Mouse (Mus musculus): ENCODE measurements around the gene Mobp. TPM values are rescaled to one million over a fixed set of nuclear protein-coding genes. Genes with fewer than 3 reads are reported as not detected.

The Mobp gene
- total RNA-seq, 2 experiments from 2014 or later: 369 to 380 TPM

DNA sequence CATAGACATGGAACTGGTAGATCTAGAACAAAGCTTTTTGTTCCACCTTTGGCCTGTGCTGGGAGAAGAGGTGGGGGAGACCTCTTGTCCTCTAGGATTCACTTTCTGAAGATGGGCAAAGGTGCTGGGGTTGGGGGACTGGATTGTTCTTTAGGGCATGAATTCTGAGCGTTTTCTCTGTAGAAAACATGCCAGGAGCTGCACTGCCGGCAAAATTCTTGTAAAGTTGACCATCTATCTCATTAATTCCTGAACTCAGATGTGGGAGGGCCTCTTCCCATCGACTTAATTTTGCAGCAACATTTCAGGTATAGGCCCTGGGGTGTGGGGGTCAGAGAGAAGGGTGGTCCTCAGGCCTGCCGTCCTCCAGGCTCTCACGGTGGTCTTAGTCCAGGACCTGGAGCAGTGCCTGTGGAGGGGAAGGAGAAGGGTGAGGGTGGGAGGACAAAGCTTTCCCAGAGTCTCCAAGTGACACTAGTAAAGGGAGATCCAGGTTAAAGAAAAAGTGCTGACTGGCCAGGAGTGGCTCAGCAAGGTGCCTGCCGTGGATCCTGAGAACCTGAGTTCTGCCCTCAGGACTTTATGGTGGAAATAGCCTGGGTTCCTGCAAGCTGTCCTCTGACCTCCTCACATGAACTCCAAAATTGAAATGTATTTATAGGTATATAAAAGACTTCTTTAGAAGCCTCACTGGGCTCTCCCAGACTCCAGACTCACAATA lies 15.6 kb upstream of the Mobp start:
- DNase-seq (ENCODE audit: low spot score in 2 of 2): no peak

GRCm38 (mm10) chr9:120134529-120135160 lies 14.9 kb upstream of the Mobp start:
- no peak for DNase-seq (ENCODE audit: low spot score in 2 of 2)

DNA sequence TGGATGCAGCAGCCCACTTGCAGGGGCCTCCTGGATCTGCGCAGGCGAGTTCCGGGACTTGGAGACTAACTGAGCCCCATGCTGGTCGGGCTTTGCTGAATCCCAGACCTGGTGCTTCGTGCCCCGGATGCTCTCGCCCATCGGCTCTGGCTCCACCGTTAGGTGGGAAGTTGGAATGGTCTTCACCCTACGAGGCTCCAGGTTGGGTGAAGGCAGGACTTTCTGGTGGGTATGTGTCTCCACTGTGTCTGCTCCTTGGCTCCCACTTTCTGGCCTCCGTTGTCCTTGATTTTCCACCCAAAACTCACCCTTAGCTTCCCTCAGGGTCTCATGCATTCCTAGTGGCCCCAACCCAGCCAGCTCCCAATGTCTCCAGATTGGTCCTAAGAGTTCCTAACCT lies 14.1 kb upstream of the Mobp start:
- DNase-seq (ENCODE audit: low spot score in 2 of 2): no peak

DNA sequence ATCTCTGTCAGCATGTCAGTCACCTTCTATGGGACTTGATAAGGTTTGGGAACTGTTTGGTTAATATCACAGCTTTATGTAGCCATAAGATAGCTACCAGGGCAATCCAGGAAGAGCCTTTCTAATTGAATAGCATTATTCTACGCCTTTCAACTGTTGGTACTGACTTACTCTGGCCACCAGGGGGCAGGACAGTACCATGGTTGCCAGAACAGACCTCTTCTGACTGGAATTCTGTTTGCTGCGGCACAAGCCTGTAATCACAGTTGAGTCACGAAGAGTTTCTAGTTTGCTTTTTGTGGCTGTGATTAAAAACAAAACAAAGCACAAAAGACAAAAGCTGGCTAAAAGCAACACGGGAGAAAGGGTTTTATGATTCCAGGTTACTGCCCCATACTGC lies 8.9 kb upstream of the Mobp start:
- peak; percentile 75 to 90 for DNase-seq (ENCODE audit: low spot score in 2 of 2)

- DNase-seq (ENCODE audit: low spot score in 2 of 2): no peak
Measured at GRCm38 (mm10) chr9:120144474-120144873, 5.0 kb upstream of the Mobp start.

- DNase-seq (ENCODE audit: low spot score in 2 of 2): no peak
Measured at GRCm38 (mm10) chr9:120151152-120151551, 1.6 kb downstream of the Mobp start.

DNA sequence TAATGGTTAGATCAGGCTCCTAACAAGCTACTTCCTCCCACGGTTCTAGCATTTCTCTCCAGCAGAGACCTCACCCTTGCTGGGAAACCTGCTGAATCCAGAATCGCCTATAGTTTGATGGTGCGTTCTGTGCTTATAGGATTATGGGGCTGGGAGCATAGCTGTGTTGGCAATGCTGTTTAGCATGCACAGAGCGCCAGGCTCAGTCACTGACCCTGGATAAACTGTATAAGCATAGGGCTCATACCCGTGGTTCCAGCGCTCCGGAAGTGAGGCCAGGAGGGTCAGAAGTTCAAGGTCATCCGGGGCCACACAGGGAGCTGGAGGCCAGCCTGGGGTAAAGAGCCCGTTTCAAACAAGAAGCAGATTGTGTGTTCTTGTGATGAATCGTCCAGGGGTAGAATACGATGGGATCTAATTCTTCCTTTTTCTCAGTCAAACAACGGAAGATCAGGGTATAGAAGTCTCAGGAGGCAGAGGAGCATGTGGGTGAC lies 2.4 kb downstream of the Mobp start:
- DNase-seq (ENCODE audit: low spot score in 2 of 2): no peak

DNA sequence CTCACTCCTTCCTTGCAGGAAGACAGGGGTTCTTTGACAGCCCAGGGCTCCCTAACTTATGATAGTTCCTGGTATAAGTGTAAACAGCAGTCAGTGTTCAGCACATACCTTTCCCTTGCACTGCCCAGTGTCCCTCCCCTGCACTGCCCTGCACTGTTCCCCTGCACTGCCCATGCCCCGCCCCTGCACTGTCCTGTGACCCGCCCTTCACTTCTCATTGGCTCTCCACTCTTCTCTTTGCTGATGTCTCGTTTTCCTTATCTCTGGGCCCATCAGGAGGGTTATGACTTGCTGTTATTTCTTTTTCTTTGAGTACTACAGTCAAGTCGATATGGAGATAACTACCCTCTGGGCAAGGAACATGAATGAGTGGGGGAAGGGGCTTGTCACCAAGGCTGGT lies 8.5 kb downstream of the Mobp start:
- no peak for DNase-seq (ENCODE audit: low spot score in 2 of 2)

- no peak for DNase-seq (ENCODE audit: low spot score in 2 of 2)
Measured at GRCm38 (mm10) chr9:120163862-120164261, 14.4 kb downstream of the Mobp start.

GRCm38 (mm10) chr9:120167826-120168225 lies 18.3 kb downstream of the Mobp start:
- no peak for DNase-seq (ENCODE audit: low spot score in 2 of 2)

- DNase-seq (ENCODE audit: low spot score in 2 of 2): peak; percentile 66 to 76
Measured at GRCm38 (mm10) chr9:120171295-120171694, 21.8 kb downstream of the Mobp start.

DNA sequence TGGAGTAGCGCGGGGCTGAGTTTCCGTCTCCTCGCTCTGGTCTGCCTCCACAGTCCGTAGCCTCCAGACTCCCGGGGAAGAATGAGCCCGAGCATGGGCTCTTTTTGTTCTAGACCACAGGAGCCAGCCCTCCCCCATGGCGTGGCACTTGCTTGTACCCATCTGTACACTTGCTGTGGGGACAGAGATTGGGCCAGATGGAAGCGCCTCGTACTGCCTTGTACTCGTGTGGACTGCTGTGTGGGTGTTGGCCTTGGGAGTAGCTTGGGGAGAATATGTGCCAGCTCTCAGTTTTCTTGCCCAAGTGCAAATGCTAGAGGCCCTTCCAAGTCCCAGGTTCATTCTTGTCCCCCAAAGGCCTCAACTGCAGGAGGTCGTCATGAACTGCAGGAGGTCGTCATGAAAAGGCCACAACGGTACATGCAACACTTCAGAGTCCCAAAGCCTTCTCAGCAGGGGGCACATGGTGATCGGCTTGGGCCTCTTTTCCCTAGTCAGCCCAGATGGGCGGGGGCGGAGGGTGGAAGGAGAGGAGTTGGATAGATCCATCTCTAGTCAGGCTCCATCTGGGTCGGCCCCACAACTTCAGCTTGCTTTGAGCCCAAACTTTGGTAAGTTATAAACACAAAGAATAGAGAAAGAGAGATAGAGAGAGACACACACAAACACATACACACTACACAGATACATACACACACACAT lies 25.1 kb downstream of the Mobp start:
- DNase-seq (ENCODE audit: low spot score in 2 of 2): peak; percentile 29 to 43

GRCm38 (mm10) chr9:120178813-120179212 lies 29.3 kb downstream of the Mobp start:
- DNase-seq (ENCODE audit: low spot score in 2 of 2): no peak

GRCm38 (mm10) chr9:120184499-120184898 lies 35.0 kb downstream of the Mobp start:
- DNase-seq (ENCODE audit: low spot score in 2 of 2): peak; percentile 44 to 70

GRCm38 (mm10) chr9:120186856-120187255 lies 37.3 kb downstream of the Mobp start:
- DNase-seq (ENCODE audit: low spot score in 2 of 2): no peak

DNA sequence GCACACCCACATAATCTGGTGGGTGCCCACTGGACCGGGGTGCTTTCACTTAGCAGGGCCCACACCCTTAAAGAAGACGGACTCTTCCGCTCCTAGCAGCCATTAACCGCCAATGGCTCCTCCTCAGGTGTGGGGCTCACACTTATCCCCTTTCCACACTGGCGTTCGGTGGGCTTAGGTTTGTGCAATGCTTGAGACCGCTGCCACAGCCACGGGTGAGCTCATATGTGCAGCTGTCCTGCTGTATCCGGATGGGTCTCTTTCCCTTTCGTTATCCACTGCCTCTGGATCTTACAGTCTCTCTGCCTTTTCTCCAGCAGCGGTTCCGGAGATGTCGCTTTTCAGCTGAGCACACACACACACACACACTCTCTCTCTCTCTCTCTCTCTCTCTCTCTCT lies 41.4 kb downstream of the Mobp start:
- DNase-seq (ENCODE audit: low spot score in 2 of 2): no peak

GRCm38 (mm10) chr9:120191362-120192098 lies 42.0 kb downstream of the Mobp start:
- DNase-seq (ENCODE audit: low spot score in 2 of 2): peak; percentile 91 to 93

GRCm38 (mm10) chr9:120192742-120193141 lies 43.2 kb downstream of the Mobp start:
- DNase-seq (ENCODE audit: low spot score in 2 of 2): peak in 1 of 2 experiments; percentile 30

DNA sequence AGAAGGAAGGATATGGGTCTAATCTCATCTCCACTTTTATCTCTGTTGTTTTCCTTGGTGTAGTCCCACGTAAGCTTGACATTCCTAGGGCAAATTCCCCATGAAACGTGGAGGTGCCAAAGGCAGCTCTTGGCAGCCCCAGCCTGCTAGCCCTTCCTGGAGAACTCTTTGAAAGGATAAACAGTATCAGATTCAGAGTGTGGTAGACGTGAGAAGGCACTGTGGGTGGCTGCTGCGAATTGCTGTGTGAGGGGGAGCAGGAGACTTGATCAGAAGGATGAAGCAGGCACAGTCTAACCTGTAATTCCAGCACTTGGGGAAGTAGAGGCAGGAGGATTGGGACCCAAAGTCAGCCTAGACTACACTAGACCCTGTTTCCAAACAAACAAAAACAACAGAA lies 51.4 kb downstream of the Mobp start:
- no peak for DNase-seq (ENCODE audit: low spot score in 2 of 2)

DNA sequence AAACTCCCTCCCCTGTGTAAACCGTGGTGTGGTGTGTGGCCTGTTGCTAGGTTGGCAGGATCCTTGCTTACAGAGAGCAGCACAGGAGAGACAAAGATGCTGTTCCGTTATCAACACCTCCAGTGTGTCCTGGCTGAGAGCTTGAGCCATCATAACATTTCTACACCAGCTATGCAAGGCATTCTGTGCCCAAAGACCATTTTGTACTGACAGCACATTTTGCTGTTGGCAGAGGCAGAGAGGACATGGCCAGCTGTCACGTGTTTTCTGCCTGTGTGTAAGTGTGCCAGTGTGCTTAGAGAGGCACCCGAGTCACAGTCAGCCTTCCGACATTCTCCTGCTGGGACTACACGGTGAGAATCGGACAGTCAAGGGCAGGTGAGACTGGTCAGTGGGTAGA lies 52.2 kb downstream of the Mobp start:
- peak in 1 of 2 experiments; percentile 30 for DNase-seq (ENCODE audit: low spot score in 2 of 2)

- peak in 1 of 2 experiments; percentile 26 for DNase-seq (ENCODE audit: low spot score in 2 of 2)
Measured at GRCm38 (mm10) chr9:120202683-120203082, 53.2 kb downstream of the Mobp start.

Data from layer of hippocampus, postnatal 14 days (tissue).